Mouse (Mus musculus) adipocyte (in vitro differentiated cells): ENCODE measurements at regions not wholly inside any gene's neighbourhood (a gene's known extent, or its start where the extent isn't known, plus 50 kb on each side); places are given as distances from the start of the nearest gene placed in this dataset.

Experiments used
- DNase-seq: peaks from one replicate; pipeline ENCODE4 v3.0.0-alpha.2; 2016; ENCODE audit warnings: low spot score

GRCm38 (mm10) chr12:33715997-33716396 is 212.2 kb upstream of the Ferd3l start:
- DNase-seq: no peak

GRCm38 (mm10) chr12:33717053-33717452 is 211.2 kb upstream of the Ferd3l start:
- no peak for DNase-seq

- no peak for DNase-seq
Measured at GRCm38 (mm10) chr12:33717601-33718260, 210.5 kb upstream of the Ferd3l start.

GRCm38 (mm10) chr12:33719063-33719462 is 209.2 kb upstream of the Ferd3l start:
- DNase-seq: no peak

DNA sequence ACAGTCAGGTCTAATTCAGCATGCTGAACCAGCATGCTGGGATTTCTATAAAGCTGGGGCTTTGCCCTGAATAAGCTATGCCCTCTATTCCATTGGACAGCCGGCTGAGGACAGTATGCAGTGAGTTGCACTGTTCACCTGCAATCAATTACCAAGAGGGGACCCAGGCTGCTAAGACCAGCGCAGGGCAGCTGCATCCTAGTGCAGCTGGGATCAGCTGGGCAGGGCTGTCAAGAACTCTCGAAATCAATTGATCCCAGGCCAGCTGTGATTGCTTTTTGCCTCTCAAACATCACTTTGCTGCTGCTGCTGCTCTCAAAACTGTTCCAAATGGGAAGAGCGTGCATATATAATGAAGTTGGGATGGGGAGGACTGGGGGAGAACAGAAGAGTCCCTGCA is 196.3 kb upstream of the Ferd3l start:
- DNase-seq: no peak

GRCm38 (mm10) chr12:33775563-33776468 is 152.4 kb upstream of the Ferd3l start:
- no peak for DNase-seq

DNA sequence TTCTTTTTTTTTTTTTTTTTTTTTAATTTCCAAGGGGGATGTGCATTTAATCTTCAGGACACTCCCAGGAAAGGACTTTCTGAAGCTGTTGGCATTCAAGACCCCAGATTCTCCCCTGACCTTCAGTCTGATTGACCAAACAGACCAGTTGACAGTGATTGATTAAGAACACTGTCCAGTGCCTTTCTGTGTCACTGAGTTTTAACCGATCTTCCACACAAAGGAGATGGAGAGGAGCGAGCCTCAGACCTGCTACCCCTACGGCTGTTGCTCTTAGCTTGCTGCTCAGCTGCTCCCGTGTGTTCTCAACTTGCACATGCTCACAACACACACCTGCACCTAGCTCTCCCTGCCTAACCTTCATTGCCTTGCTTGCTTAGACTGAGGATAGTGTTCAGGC is 149.7 kb upstream of the Ferd3l start:
- DNase-seq: no peak

DNA sequence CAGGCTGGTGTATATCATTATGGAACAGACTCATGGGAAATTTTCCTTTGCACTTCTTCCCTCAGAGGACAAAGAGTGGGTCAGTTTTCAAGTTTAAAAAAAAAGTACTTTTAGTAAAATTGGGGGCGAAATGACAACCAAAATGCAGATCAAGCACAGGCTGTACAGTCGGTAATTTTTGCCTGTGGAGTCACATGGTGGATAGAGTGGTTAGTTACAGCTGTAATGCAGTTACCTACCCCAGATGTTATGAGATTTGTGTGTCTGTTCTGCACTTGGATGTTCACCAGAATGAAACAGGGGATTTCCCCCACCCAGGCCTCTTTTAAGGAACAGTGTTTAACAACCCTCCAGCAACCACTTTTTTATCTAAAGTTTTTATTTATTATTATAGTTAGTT is 148.3 kb upstream of the Ferd3l start:
- no peak for DNase-seq

DNA sequence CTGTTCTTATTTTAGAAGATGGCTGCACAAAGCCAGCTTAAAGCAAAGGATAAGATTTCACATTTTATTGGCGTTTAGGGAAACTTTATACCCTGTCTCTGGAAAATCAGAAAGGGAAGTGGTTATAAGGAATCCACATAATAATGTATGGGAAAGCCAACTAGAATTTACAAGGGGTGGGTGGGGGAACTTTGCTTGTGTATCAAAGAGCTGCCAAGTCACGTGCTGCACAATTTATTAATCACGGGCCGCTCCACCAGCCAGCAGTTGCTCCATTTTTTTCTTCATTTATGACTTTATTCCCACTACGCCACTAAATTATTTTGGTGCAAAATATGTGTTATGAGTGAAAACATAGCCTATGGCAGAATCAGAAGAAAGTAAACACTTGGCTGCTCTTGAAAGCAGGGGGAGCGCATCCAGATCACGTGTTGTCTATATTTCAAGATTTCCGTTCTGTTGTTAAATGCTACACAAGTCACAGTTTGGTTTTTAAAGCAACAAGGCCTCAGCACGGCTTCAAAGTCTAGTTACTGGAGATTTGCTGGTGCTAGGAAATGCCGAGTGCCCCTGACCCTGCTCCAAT is 123.9 kb upstream of the Ferd3l start:
- DNase-seq: no peak

DNA sequence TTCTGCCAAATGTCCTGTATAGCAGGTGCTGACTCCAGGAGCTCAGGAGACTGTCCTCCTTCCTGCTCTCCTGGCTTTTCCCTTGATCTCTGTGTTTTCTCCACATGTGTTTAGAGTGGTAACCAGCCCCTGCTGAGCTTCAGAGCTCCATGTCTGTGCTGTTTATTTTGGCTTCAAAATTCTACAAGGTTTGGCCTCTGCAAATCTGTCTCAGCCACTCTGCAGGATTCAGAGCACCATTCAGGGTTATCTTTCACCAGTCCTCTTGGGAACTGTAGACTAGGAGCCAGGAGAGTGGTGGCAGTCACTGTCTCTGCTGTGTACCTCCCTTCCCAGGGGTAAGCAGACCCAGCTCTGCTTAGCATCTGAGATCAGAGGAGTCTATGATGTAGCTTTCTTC is 102.7 kb upstream of the Ferd3l start:
- DNase-seq: no peak

GRCm38 (mm10) chr12:33849088-33849487 is 79.1 kb upstream of the Ferd3l start:
- no peak for DNase-seq

- DNase-seq: no peak
Measured at GRCm38 (mm10) chr12:33851736-33852135, 76.5 kb upstream of the Ferd3l start.
